Mouse (Mus musculus): ENCODE measurements around the gene Olfr1412.

GRCm38 (mm10) chr1:92617488-92617887, 31.9 kb downstream of the Olfr1412 start, which contains the start of gene Olfr12:
- TF ChIP-seq CTCF (IDR thresholded peaks at IDR 0.05; ENCODE audit: extremely low read depth, insufficient read length, insufficient replicate concordance, low read depth, low read length) (no peak), POLR2A (IDR thresholded peaks at IDR 0.05; ENCODE audit: low read depth, low read length) (no peak)
